ENCODE assay signal across 9 mouse cellular contexts in the genomic region with DNA sequence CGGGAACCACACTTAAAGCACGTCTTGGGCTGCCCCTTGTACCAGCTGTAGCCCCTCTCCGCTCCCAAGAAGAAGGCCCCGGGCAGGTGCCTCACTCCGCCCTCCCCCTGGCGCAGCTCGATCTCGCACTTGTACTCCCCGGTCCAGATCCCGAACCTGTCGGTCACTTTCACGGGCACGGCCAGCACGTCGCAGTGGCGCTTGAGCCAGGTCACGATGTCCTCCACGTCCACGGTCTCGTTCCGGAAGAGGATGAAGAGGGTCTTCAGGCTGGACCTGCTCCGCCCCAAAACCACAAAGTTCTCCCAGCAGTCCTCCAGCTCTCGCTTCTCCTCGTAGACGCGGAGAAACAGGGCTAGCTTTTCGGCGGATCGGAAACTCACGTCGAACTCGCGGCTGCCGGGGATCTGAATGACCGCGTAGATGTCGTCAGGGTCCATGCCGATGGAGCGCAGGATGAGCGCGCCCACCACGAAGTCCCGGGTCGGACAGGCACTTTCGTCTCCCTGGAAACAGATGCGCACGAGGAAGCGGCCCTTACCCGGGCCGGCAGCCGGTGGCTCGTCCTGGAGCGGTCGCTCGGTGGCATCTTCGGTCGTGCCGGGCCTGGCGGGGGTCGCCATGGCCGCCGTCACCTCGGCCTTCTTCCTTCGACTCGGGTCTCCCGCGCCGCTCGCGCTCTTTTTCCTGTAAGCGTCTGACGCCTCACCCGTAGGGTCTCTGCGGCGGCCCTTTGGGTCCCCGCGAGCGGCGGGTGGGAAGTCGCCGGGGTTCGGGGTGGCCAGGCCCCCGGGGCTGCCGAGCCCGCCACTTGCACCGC. TPM values are rescaled to one million over a fixed set of nuclear protein-coding genes. Genes with fewer than 3 reads are reported as not detected.
DNase-seq lines count a peak whose midpoint lies in the region; ATAC-seq lines count a peak whose summit lies in the region.
"Had no signal": no experiment of that assay in that cellular context is flagged by ENCODE, and none has a peak within 500 bp of the region (broad histone marks: within the 10 kb centered on the region; RNA-seq: fewer than 3 reads in every experiment).

No protein-coding gene starts in this region.

- peak; percentile 44 to 49 for DNase-seq in left cerebral cortex, postnatal 36 days (ENCODE audit: low spot score in 2 of 2)
- no peak for DNase-seq in left cerebral cortex, adult 9 months (ENCODE audit: low spot score in 2 of 2)
- peak; percentile 30 to 52 for DNase-seq in adrenal gland, postnatal 36 days
- no peak for DNase-seq in frontal cortex, postnatal 36 days (ENCODE audit: low spot score in 2 of 2)

- no peaks in the 10 kb centered on the region for H3K36me3 ChIP-seq in hindbrain, embryonic 16.5 days (ENCODE audit: control insufficient read depth, insufficient read depth, low read length)
- peaks cover 14% of the 10 kb centered on the region for H3K36me3 ChIP-seq in liver, embryonic 12.5 days
- no peaks in the 10 kb centered on the region for H3K36me3 ChIP-seq in neural tube, embryonic 13.5 days

- peak overlapping the region; percentile 83 for H3K9ac ChIP-seq in hindbrain, embryonic 16.5 days (ENCODE audit: low read depth, low read length)
- H3K9ac ChIP-seq in liver, embryonic 12.5 days, result peak overlapping the region; percentile 98
- peak overlapping the region; percentile 96 for H3K9ac ChIP-seq in neural tube, embryonic 13.5 days

- 0% methylated on average over 74 of the region's 86 CpGs for WGBS in hindbrain, embryonic 16.5 days
- WGBS in liver, embryonic 12.5 days (ENCODE audit: insufficient replicate concordance), result under 1% methylated on average over 84 of the region's 86 CpGs
- WGBS in neural tube, embryonic 13.5 days, result under 1% methylated on average over 81 of the region's 86 CpGs

- H3K9me3 ChIP-seq in hindbrain, embryonic 16.5 days (ENCODE audit: control insufficient read depth, low read length), result no peaks in the 10 kb centered on the region
- H3K9me3 ChIP-seq in liver, embryonic 12.5 days (replicated peaks), result peaks cover 9% of the 10 kb centered on the region
- no peaks in the 10 kb centered on the region for H3K9me3 ChIP-seq in neural tube, embryonic 13.5 days

- H3K4me3 ChIP-seq in hindbrain, embryonic 16.5 days (ENCODE audit: low read length), result peak overlapping the region; percentile 86
- peak overlapping the region; percentile 98 for H3K4me3 ChIP-seq in liver, embryonic 12.5 days
- H3K4me3 ChIP-seq in neural tube, embryonic 13.5 days, result peak overlapping the region; percentile 92

- no peaks in the 10 kb centered on the region for H3K27me3 ChIP-seq in hindbrain, embryonic 16.5 days (replicated peaks; ENCODE audit: control insufficient read depth, insufficient read depth, low read length)
- no peaks in the 10 kb centered on the region for H3K27me3 ChIP-seq in liver, embryonic 12.5 days (replicated peaks)
- no peaks in the 10 kb centered on the region for H3K27me3 ChIP-seq in neural tube, embryonic 13.5 days

- intact Hi-C loops in left cerebral cortex, postnatal 36 days (cut with DNase I), result loop anchor here (1.0 kb wide), 1 partner anchor 18 kb away; no protein-coding TSS in a partner anchor

- peaks cover 35% of the 10 kb centered on the region for H3K4me1 ChIP-seq in hindbrain, embryonic 16.5 days (ENCODE audit: control insufficient read depth, insufficient read depth, low read depth, low read length)
- H3K4me1 ChIP-seq in liver, embryonic 12.5 days, result peaks cover 56% of the 10 kb centered on the region
- H3K4me1 ChIP-seq in neural tube, embryonic 13.5 days (replicated peaks), result peaks cover 56% of the 10 kb centered on the region

- peak; percentile 39; the same call in 1 of the 2 replicates for ATAC-seq in erythroid progenitor cell, adult 5-6 weeks (replicated peaks; ENCODE audit: low FRiP score, poor library complexity, severe bottlenecking)
- ATAC-seq in hindbrain, embryonic 16.5 days, result peak; percentile 19
- ATAC-seq in liver, embryonic 12.5 days, result peak; percentile 49
- ATAC-seq in neural tube, embryonic 13.5 days (ENCODE audit: low read depth), result peak; percentile 34

- H3K27ac ChIP-seq in hindbrain, embryonic 16.5 days (ENCODE audit: low read depth, low read length), result peak overlapping the region; percentile 97
- H3K27ac ChIP-seq in liver, embryonic 12.5 days, result peak overlapping the region; percentile 93
- peak overlapping the region; percentile 97 for H3K27ac ChIP-seq in neural tube, embryonic 13.5 days (replicated peaks)

- H3K4me2 ChIP-seq in hindbrain, embryonic 16.5 days (ENCODE audit: low read length), result peak overlapping the region; percentile 80
- H3K4me2 ChIP-seq in liver, embryonic 12.5 days, result peak overlapping the region; percentile 91
- H3K4me2 ChIP-seq in neural tube, embryonic 13.5 days, result peak overlapping the region; percentile 98

RNA-seq across cellular contexts. Expression of gene Zcchc3, which starts 0.9 kb away (rescaled TPM):
- total RNA-seq in left cerebral cortex, postnatal 36 days (2021), result 10 to 100 TPM in 1 of 2 experiments, 1 to 10 TPM in 1; 9.5 to 11.3 TPM
- total RNA-seq in adrenal gland, postnatal 36 days (2021), result 1 to 10 TPM; 6.8 to 8.7 TPM
- total RNA-seq in erythroid progenitor cell, adult 5-6 weeks (2015; ENCODE audit: low replicate concordance), result 6.8 and 9.6 TPM in 2 replicates
- 4.9 and 5.4 TPM in 2 replicates for total RNA-seq in erythroid progenitor cell, adult 5-6 weeks (2017; ENCODE audit: low replicate concordance)
- polyA plus RNA-seq in hindbrain, embryonic 16.5 days (2015; fragmentation: Nextera tagmentation; extraction: Ambion mirVana), result 12.5 and 13.8 TPM in 2 replicates
- polyA plus RNA-seq in liver, embryonic 12.5 days (2016; fragmentation: Nextera tagmentation; extraction: Ambion mirVana), result 29.4 and 29.7 TPM in 2 replicates
- 21.5 and 24.5 TPM in 2 replicates for polyA plus RNA-seq in neural tube, embryonic 13.5 days (2015; fragmentation: Nextera tagmentation; extraction: Ambion mirVana)

RNA-seq across cellular contexts. Expression of gene 6820408C15Rik, which starts 1.4 kb away (rescaled TPM):
- total RNA-seq in left cerebral cortex, postnatal 36 days (2021), result 1 to 10 TPM; 2.1 to 3.6 TPM
- total RNA-seq in adrenal gland, postnatal 36 days (2021), result under 1 TPM; 0.17 to 0.26 TPM
- not detected in 2 replicates for total RNA-seq in erythroid progenitor cell, adult 5-6 weeks (2015; ENCODE audit: low replicate concordance)
- 1.0 TPM in 1 of 2 replicates, not detected in the other for total RNA-seq in erythroid progenitor cell, adult 5-6 weeks (2017; ENCODE audit: low replicate concordance)
- polyA plus RNA-seq in hindbrain, embryonic 16.5 days (2015; fragmentation: Nextera tagmentation; extraction: Ambion mirVana), result 3.1 and 4.1 TPM in 2 replicates
- polyA plus RNA-seq in liver, embryonic 12.5 days (2016; fragmentation: Nextera tagmentation; extraction: Ambion mirVana), result 0.27 and 0.35 TPM in 2 replicates
- 0.67 and 0.83 TPM in 2 replicates for polyA plus RNA-seq in neural tube, embryonic 13.5 days (2015; fragmentation: Nextera tagmentation; extraction: Ambion mirVana)

RNA-seq across cellular contexts. Expression of gene Sox12, which starts 16.1 kb away (rescaled TPM):
- 10 to 100 TPM; 14.7 to 15.6 TPM for total RNA-seq in left cerebral cortex, postnatal 36 days (2021)
- 10 to 100 TPM in 1 of 2 experiments, 1 to 10 TPM in 1; 8.3 to 12.9 TPM for total RNA-seq in adrenal gland, postnatal 36 days (2021)
- 4.0 and 4.2 TPM in 2 replicates for total RNA-seq in erythroid progenitor cell, adult 5-6 weeks (2015; ENCODE audit: low replicate concordance)
- 0.39 and 0.83 TPM in 2 replicates for total RNA-seq in erythroid progenitor cell, adult 5-6 weeks (2017; ENCODE audit: low replicate concordance)
- 10.5 and 11.8 TPM in 2 replicates for polyA plus RNA-seq in hindbrain, embryonic 16.5 days (2015; fragmentation: Nextera tagmentation; extraction: Ambion mirVana)
- polyA plus RNA-seq in liver, embryonic 12.5 days (2016; fragmentation: Nextera tagmentation; extraction: Ambion mirVana), result 3.5 and 3.7 TPM in 2 replicates
- 14.9 and 15.3 TPM in 2 replicates for polyA plus RNA-seq in neural tube, embryonic 13.5 days (2015; fragmentation: Nextera tagmentation; extraction: Ambion mirVana)

RNA-seq across cellular contexts. Expression of gene Nrsn2, which starts 37.5 kb away (rescaled TPM):
- 10 to 100 TPM; 66.2 to 81.9 TPM for total RNA-seq in left cerebral cortex, postnatal 36 days (2021)
- 1 to 10 TPM; 2.3 to 2.5 TPM for total RNA-seq in adrenal gland, postnatal 36 days (2021)
- total RNA-seq in erythroid progenitor cell, adult 5-6 weeks (2015; ENCODE audit: low replicate concordance), result not detected in 2 replicates
- not detected in 2 replicates for total RNA-seq in erythroid progenitor cell, adult 5-6 weeks (2017; ENCODE audit: low replicate concordance)
- 72.0 and 74.0 TPM in 2 replicates for polyA plus RNA-seq in hindbrain, embryonic 16.5 days (2015; fragmentation: Nextera tagmentation; extraction: Ambion mirVana)
- 0.08 TPM in 1 of 2 replicates, not detected in the other for polyA plus RNA-seq in liver, embryonic 12.5 days (2016; fragmentation: Nextera tagmentation; extraction: Ambion mirVana)
- polyA plus RNA-seq in neural tube, embryonic 13.5 days (2015; fragmentation: Nextera tagmentation; extraction: Ambion mirVana), result 30.7 and 32.0 TPM in 2 replicates

RNA-seq across cellular contexts. Expression of gene Defb23, which starts 50.4 kb away (rescaled TPM):
- total RNA-seq in left cerebral cortex, postnatal 36 days (2021), result not detected
- total RNA-seq in adrenal gland, postnatal 36 days (2021), result not detected
- not detected in 2 replicates for total RNA-seq in erythroid progenitor cell, adult 5-6 weeks (2015; ENCODE audit: low replicate concordance)
- not detected in 2 replicates for total RNA-seq in erythroid progenitor cell, adult 5-6 weeks (2017; ENCODE audit: low replicate concordance)
- polyA plus RNA-seq in hindbrain, embryonic 16.5 days (2015; fragmentation: Nextera tagmentation; extraction: Ambion mirVana), result not detected in 2 replicates
- not detected in 2 replicates for polyA plus RNA-seq in liver, embryonic 12.5 days (2016; fragmentation: Nextera tagmentation; extraction: Ambion mirVana)
- polyA plus RNA-seq in neural tube, embryonic 13.5 days (2015; fragmentation: Nextera tagmentation; extraction: Ambion mirVana), result not detected in 2 replicates
- total RNA-seq: left cerebral cortex, postnatal 14 days had no signal

Comparison
In these comparisons a context has a peak if more than half of its experiments do, and no peak if none do; other contexts are left out.
1. DNase-seq: peak in left cerebral cortex, postnatal 36 days (2 of 2) and adrenal gland, postnatal 36 days (2 of 2); none in left cerebral cortex, adult 9 months (0 of 2) and frontal cortex, postnatal 36 days (0 of 2).
2. Peak in every context shown above with its lines, with median percentiles within 50 percentile points of each other: ATAC-seq, H3K27ac ChIP-seq, H3K4me2 ChIP-seq, H3K4me3 ChIP-seq and H3K9ac ChIP-seq.